Mouse (Mus musculus): ENCODE data around the gene Gm3685. TPM values are rescaled to one million over a fixed set of nuclear protein-coding genes. Genes with fewer than 3 reads are reported as not detected.
"Not testable (repeated sequence)": the region's sequence is repeated elsewhere in the genome, so short reads cannot be mapped to it uniquely, and the experiment has no call there.

The Gm3685 gene
- not detected in 2 replicates for polyA plus RNA-seq (2014; fragmentation: Nextera tagmentation; extraction: Ambion mirVana)

DNA sequence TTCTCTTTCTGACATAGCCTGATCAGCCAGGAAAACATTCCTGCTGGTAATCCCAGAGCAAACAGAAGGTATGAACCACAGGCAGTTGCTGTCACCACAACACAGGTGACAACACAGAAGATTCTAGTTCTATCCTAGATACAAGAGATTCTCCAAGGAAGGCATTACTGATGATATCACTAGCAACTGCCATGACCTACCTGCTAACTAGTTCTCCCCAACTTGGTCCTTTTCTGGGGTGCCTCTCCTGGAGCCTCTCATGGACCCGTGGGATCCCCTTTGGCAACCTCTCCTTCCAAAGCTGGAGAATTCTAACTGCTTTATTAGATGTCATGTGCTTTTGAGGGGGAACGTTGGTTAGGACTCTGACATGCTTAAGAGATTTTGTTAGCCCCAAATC is at the start of gene Gm3685:
TSS of gene Gm3685 (minus strand) at position 101 of the 400 bp plus-strand sequence.
- WGBS: no CpG with 5 or more reads among the region's 2 CpGs
- ATAC-seq (replicated peaks; ENCODE audit: low FRiP score); H3K4me1 ChIP-seq (replicated peaks; ENCODE audit: control insufficient read depth, insufficient read depth, low read length); H3K4me2 ChIP-seq (ENCODE audit: low read depth, low read length, severe bottlenecking); H3K27ac ChIP-seq (ENCODE audit: low read depth, low read length); H3K4me3 ChIP-seq (ENCODE audit: low read depth, low read length); H3K9ac ChIP-seq (ENCODE audit: low read length); H3K36me3 ChIP-seq (ENCODE audit: control insufficient read depth, insufficient read depth, low read length); H3K9me3 ChIP-seq (ENCODE audit: control insufficient read depth, low read length); H3K27me3 ChIP-seq (ENCODE audit: control insufficient read depth, insufficient read depth, low read length); DNase-seq (ENCODE audit: low spot score): not testable (repeated sequence)

DNA sequence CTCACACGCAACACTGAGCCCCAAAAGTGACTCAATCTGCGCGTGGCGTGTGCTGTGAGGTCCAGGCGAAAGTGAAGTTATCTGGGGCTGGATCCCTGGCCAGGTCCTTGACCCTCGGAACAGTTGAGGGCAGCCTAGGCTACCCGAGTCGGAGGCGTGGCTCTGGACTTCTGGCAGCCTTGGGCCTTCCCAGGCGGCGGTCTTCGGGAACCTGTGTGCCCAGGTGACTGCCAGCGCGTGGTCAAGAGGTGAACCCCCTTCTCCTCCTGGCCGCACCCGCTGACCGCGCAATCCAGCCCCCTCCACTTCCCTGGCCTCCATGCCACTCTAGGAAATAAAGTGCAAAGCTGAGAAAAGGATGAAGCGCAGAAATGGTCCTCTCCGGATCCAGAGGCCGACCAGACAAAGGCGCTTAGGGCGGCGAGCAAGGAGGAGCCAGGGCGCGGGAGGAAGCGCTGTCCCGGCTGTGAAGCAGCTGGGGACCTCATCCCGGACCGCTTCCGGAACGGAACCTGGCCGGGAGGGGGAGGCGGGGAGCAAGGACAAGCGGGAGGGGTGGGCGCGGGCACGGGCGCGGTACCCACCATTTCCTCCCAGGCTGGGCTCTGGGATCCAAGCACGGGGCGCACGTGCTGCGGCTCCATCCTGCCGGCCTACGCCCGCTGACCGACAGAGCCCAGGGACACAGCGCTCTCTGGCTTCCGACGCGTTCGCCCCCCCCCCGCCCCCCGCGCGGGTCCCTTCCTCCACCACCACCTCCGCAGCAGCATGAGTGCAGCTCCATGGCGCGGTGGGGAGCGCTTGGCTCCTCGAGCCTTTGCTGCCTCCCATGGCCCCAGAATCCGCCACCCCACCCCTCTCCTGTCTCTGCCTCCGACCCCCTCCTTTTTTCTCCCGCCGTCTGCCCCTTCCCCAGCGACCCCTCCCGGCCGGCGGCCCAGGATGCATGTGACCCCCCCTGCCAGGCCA is 17.7 kb downstream of the Gm3685 start, which contains the start of gene Gm10406:
TSS of gene Gm10406 (minus strand) at position 669 of the 969 bp plus-strand sequence.
- ATAC-seq (replicated peaks; ENCODE audit: low FRiP score); H3K4me1 ChIP-seq (replicated peaks; ENCODE audit: control insufficient read depth, insufficient read depth, low read length); H3K27ac ChIP-seq (ENCODE audit: low read depth, low read length); H3K36me3 ChIP-seq (ENCODE audit: control insufficient read depth, insufficient read depth, low read length); H3K9me3 ChIP-seq (ENCODE audit: control insufficient read depth, low read length); H3K27me3 ChIP-seq (ENCODE audit: control insufficient read depth, insufficient read depth, low read length): not testable (repeated sequence)
- DNase-seq (ENCODE audit: low spot score): peak; percentile 59
- under 1% methylated on average over 42 of the region's 70 CpGs for WGBS
- peak within 1 kb of the TSS; percentile 66 for H3K9ac ChIP-seq (ENCODE audit: low read length)
- peak within 1 kb of the TSS; percentile 38 for H3K4me3 ChIP-seq (ENCODE audit: low read depth, low read length)
- peak within 1 kb of the TSS; percentile 68 for H3K4me2 ChIP-seq (ENCODE audit: low read depth, low read length, severe bottlenecking)

DNA sequence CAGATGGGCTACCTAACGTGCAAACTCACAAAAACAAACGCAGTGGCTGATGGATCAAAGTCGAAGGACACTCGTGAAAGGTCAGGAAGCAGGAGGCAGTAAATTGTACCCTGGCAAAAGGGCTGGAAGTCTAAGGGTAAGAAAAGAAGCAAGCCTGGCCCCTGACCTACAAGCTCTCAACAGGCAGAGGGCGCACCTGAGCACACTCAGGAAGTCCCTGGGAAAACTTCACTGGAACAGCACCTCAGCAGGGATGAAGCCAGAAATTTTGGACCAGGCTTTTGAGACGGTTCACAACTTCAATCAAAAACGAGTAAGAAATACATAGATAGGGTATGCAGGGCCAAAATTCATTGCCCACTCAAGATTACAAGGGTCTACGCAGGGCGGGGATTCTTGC is 18.5 kb downstream of the Gm3685 start:
- not testable (repeated sequence) for H3K9me3 ChIP-seq (ENCODE audit: control insufficient read depth, low read length); H3K4me2 ChIP-seq (ENCODE audit: low read depth, low read length, severe bottlenecking); H3K4me1 ChIP-seq (replicated peaks; ENCODE audit: control insufficient read depth, insufficient read depth, low read length); H3K36me3 ChIP-seq (ENCODE audit: control insufficient read depth, insufficient read depth, low read length); ATAC-seq (replicated peaks; ENCODE audit: low FRiP score); H3K27me3 ChIP-seq (ENCODE audit: control insufficient read depth, insufficient read depth, low read length); H3K27ac ChIP-seq (ENCODE audit: low read depth, low read length); H3K9ac ChIP-seq (ENCODE audit: low read length); DNase-seq (ENCODE audit: low spot score); H3K4me3 ChIP-seq (ENCODE audit: low read depth, low read length)
- 1% methylated on average over 8 of the region's 9 CpGs for WGBS

Other genes starting within 250 kb of the Gm3685 start
- gene Gm3642, start 204.7 kb downstream of the Gm3685 start, polyA plus RNA-seq (2014; fragmentation: Nextera tagmentation; extraction: Ambion mirVana): not detected in 2 replicates
- 1.3 and 1.4 TPM in 2 replicates for gene Gm3667, start 155.0 kb downstream of the Gm3685 start, polyA plus RNA-seq (2014; fragmentation: Nextera tagmentation; extraction: Ambion mirVana)
- gene Gm6356, start 71.2 kb downstream of the Gm3685 start, polyA plus RNA-seq (2014; fragmentation: Nextera tagmentation; extraction: Ambion mirVana): not detected in 2 replicates
- gene Gm10406, start 17.5 kb downstream of the Gm3685 start, polyA plus RNA-seq (2014; fragmentation: Nextera tagmentation; extraction: Ambion mirVana): 0.88 and 1.4 TPM in 2 replicates
- 2.7 and 3.3 TPM in 2 replicates for gene Gm3696, start 55.7 kb upstream of the Gm3685 start, polyA plus RNA-seq (2014; fragmentation: Nextera tagmentation; extraction: Ambion mirVana)
- not detected in 2 replicates for gene Gm6676, start 80.4 kb upstream of the Gm3685 start, polyA plus RNA-seq (2014; fragmentation: Nextera tagmentation; extraction: Ambion mirVana)
- 4.1 and 4.4 TPM in 2 replicates for gene Gm3512, start 129.6 kb upstream of the Gm3685 start, polyA plus RNA-seq (2014; fragmentation: Nextera tagmentation; extraction: Ambion mirVana)
- gene Gm16434, start 149.6 kb upstream of the Gm3685 start, polyA plus RNA-seq (2014; fragmentation: Nextera tagmentation; extraction: Ambion mirVana): not detected in 2 replicates
- gene Gm3727, start 219.7 kb upstream of the Gm3685 start, polyA plus RNA-seq (2014; fragmentation: Nextera tagmentation; extraction: Ambion mirVana): not detected in 2 replicates

Measured in forebrain, embryonic 11.5 days (tissue).